Mouse (Mus musculus) megakaryocyte, embryonic 14.5 days (primary cell): ENCODE measurements around the gene Tmem140.

ENCODE experiments used
- FLI1 ChIP-seq: IDR thresholded peaks from 2 replicates; pipeline ENCODE4 v1.6.1; 2012; ENCODE audit warnings: low read length, inconsistent platforms, mixed read lengths
- GATA1 ChIP-seq: IDR thresholded peaks from 3 replicates; pipeline ENCODE4 v1.6.1; 2012; ENCODE audit warnings: mixed read lengths, low read length, inconsistent platforms, borderline replicate concordance

- TF ChIP-seq GATA1: no peak
- TF ChIP-seq FLI1: no peak
These were observed 44.2 kb downstream of the Tmem140 start for GRCm38 (mm10) chr6:34907121-34907614.
